Mouse (Mus musculus): Measurements from ENCODE around the gene Notch2. TPM values are rescaled to one million over a fixed set of nuclear protein-coding genes. Genes with fewer than 3 reads are reported as not detected.

Gene Notch2
- polyA plus RNA-seq, 1 experiment = 0.05 TPM

DNA sequence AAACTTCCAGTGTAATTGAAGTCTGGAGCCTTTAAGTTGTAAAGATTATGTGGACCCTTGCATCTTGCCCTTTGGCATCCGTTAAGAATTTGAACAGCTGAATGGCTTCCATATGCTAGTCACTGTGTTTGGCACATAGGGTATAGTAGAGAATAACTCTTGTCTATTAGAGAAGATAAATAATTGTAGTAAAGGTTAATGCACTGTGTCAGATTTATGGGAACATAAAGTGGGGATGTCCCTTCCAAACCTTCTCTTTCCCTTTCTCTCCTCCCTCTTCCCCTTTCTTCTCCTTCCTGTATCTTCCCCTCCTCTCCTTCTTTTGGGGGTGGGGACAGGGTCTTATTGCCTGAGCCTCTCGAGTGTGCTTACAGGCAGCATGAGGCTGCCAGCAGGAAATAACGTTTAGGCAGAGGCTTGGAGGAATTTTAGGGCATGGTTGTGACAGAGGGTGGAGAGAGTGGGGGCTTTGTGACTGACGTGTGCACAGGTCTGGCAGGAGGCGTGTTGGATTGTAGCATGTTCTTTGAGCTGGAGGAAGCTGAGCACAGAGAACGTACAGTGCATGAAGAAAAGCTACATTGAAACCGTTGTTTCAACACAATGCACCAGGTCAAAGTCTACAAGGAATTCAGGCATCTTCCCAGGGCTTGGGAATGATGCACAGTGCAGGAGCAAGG, 47.8 kb downstream of the Notch2 start:
- Histone ChIP-seq H3K36me3 (ENCODE audit: control insufficient read depth) (peaks cover 2% of the 10 kb centered on the region), H3K27me3 (ENCODE audit: control insufficient read depth) (no peaks in the 10 kb centered on the region), H3K4me3 (replicated peaks) (no peak overlapping the region), H3K9me3 (ENCODE audit: control insufficient read depth, low read length) (no peaks in the 10 kb centered on the region), H3K4me1 (ENCODE audit: control insufficient read depth) (peaks cover 53% of the 10 kb centered on the region)
- TF ChIP-seq TAL1 (IDR thresholded peaks at IDR 0.05; ENCODE audit: low read length) (no peak), GATA1 (IDR thresholded peaks at IDR 0.05; ENCODE audit: low read length) (no peak)

DNA sequence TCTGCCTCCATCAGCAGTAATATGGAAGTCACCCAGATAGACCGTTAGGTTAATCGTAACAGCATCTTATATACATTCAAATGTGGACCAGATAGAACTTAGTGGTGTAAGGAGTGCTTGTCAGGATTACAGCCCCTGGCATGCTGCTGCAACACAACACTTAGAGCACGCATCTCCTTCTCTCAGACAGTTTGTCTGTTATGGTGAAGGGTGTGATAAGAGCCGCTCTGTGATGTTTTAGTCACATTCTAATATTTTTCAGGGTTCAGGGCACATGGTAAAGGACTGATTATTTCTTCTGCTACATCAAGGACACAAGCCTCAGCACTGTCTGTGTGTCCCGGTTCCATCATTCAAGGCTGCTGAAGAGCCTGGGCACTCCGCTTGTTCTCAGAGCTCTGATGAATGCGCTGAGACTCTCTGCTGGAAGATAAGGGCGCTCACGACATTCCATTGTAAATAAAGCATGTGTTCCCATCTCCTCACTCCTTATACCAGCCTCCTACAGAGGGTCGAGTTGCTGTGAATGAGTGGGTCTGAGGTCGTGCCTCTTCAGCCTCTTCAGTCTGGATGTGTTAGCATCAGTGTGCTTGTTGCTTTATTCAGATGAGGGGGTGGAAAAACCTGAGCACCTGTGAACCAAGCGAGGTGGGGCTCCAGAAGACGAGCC, 48.5 kb downstream of the Notch2 start:
- no peaks in the 10 kb centered on the region for H3K27me3 ChIP-seq (ENCODE audit: control insufficient read depth)
- no peak; the same call in 2 of the 3 replicates for TF ChIP-seq TAL1 (IDR thresholded peaks at IDR 0.05; ENCODE audit: low read length)
- TF ChIP-seq GATA1 (IDR thresholded peaks at IDR 0.05; ENCODE audit: low read length) = no peak
- peaks cover 54% of the 10 kb centered on the region for H3K4me1 ChIP-seq (ENCODE audit: control insufficient read depth)
- H3K9me3 ChIP-seq (ENCODE audit: control insufficient read depth, low read length) = no peaks in the 10 kb centered on the region
- H3K4me3 ChIP-seq (replicated peaks) = peak overlapping the region; percentile 26
- H3K36me3 ChIP-seq (ENCODE audit: control insufficient read depth) = peaks cover 7% of the 10 kb centered on the region

DNA sequence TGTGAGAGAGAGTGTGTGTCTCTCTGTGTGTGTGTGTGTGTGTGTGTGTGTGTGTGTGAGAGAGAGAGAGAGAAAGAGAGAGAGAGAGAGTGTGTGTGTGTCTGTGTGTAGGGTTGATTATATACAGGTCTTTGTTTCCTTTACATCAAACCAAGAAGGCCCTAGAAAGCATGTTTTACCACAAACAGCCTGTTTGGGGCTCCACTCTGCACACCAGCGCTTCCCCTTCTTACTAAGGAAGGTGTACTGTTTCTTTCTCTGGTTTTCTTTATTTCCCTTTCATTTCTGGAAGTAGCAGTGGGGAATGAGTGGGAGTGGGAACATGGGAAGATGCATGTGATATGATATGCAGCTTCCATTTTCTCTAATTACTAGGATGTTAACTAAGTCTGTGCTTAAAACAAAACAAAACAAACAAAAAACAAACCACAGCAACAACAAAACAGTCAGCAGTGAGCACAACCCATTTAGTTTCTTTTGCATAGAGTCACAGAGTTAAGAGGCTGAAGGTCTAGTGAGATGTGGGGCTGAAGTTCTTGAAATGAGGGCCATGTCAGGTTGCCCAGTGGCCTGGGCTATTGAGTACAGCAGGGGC, 49.4 kb downstream of the Notch2 start:
- Histone ChIP-seq H3K36me3 (ENCODE audit: control insufficient read depth) (peaks cover 7% of the 10 kb centered on the region), H3K4me3 (replicated peaks) (no peak overlapping the region), H3K4me1 (ENCODE audit: control insufficient read depth) (peaks cover 54% of the 10 kb centered on the region), H3K9me3 (ENCODE audit: control insufficient read depth, low read length) (no peaks in the 10 kb centered on the region), H3K27me3 (ENCODE audit: control insufficient read depth) (no peaks in the 10 kb centered on the region)
- no peak for TF ChIP-seq GATA1 (IDR thresholded peaks at IDR 0.05; ENCODE audit: low read length)
- no peak for TF ChIP-seq TAL1 (IDR thresholded peaks at IDR 0.05; ENCODE audit: low read length)

DNA sequence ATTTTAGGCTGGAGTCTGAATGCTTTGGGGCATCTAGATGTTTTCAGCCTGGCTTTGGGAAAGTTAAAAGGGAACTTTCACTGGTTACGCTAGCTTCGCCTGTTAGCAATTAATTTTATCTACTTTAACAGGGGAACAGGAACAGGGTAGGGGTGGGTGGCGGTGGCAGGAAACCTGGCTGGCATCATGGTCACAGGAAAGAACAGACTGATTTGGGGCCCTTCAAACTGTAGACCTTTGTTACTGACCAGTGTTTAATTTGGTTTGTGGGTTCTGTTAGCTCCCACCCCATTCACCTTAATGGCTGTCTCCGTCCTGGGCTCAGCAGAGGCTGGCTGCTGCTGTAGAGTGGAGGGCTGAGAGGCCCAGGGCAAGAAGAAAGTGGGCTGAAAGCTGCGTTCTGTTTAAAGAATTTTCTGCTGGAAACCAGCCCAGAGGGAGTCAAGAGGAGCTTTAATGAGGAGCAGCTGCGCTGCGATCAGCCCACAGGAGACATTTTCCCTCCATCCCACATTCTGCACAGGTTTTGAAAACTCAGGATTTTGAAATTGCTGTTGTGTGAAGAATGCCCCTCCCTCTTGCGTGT, 50.0 kb downstream of the Notch2 start:
- Histone ChIP-seq H3K27me3 (ENCODE audit: control insufficient read depth) (no peaks in the 10 kb centered on the region), H3K4me1 (ENCODE audit: control insufficient read depth) (peaks cover 54% of the 10 kb centered on the region), H3K4me3 (replicated peaks) (no peak overlapping the region), H3K36me3 (ENCODE audit: control insufficient read depth) (peaks cover 7% of the 10 kb centered on the region), H3K9me3 (ENCODE audit: control insufficient read depth, low read length) (no peaks in the 10 kb centered on the region)
- TF ChIP-seq GATA1 (IDR thresholded peaks at IDR 0.05; ENCODE audit: low read length) (no peak), TAL1 (IDR thresholded peaks at IDR 0.05; ENCODE audit: low read length) (no peak)

DNA sequence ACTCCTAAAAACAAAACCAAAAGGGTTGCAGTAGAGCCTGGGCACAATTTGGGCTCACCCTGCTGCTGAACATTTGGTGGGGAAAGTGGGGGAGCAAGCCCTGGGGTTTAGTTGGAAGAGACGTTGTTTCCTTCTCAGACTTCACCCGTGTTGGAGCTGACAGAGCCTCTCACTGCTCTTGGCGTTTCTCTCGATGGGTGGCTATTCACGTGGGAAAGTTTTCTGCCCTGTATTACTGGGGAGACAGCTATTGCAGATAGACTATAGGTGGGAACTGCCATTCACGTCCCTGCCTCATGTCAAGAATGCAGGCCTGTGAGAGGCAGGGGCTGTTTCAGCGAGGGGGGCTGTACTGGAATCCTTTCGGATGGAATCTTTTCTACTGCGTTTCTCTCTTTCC, 50.5 kb downstream of the Notch2 start:
- Histone ChIP-seq H3K4me1 (ENCODE audit: control insufficient read depth) (peaks cover 54% of the 10 kb centered on the region), H3K27me3 (ENCODE audit: control insufficient read depth) (no peaks in the 10 kb centered on the region), H3K36me3 (ENCODE audit: control insufficient read depth) (peaks cover 7% of the 10 kb centered on the region), H3K9me3 (ENCODE audit: control insufficient read depth, low read length) (no peaks in the 10 kb centered on the region), H3K4me3 (replicated peaks) (no peak overlapping the region)
- TF ChIP-seq GATA1 (IDR thresholded peaks at IDR 0.05; ENCODE audit: low read length) (no peak), TAL1 (IDR thresholded peaks at IDR 0.05; ENCODE audit: low read length) (no peak)

DNA sequence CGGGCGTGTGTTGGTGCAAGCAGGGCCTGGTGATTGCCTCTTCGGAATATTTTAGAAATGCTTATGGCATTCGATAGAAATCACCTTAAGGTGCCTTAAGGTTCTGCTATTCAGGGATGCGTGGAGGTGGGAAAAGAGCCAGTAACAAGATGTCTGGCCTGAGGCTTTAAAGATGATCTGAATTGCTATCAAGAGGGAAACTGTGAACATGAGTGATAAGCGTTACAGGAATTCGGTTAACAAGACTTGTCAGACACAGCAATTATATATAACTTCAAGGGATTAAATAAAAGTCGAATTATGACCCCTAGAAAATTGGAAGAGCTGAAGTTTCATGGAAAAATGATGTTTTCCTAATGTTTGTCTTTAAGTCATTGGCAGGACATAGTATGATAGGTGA, 51.7 kb downstream of the Notch2 start:
- peaks cover 10% of the 10 kb centered on the region for H3K36me3 ChIP-seq (ENCODE audit: control insufficient read depth)
- no peak overlapping the region for H3K4me3 ChIP-seq (replicated peaks)
- peaks cover 50% of the 10 kb centered on the region for H3K4me1 ChIP-seq (ENCODE audit: control insufficient read depth)
- no peaks in the 10 kb centered on the region for H3K27me3 ChIP-seq (ENCODE audit: control insufficient read depth)
- no peaks in the 10 kb centered on the region for H3K9me3 ChIP-seq (ENCODE audit: control insufficient read depth, low read length)
- no peak for TF ChIP-seq TAL1 (IDR thresholded peaks at IDR 0.05; ENCODE audit: low read length)

DNA sequence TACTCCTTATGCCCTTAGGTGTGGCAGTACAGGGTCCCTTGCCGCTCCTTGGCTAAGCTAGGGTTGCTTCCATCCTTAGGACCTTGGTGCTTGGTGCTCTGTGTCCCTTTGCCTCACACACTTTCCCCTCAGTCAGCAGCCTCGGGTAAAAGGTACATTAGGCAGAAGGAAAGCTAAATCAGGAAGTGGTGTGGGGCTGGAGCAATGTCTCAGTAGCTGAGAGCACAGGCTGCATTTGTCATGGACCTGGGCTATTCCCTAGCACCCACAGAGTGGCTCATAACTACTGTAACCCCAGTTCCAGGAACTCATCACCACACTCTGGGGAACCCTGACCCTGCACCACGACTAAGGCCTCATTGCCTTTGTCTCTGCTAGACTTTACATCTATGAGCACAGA, 53.1 kb downstream of the Notch2 start:
- peaks cover 16% of the 10 kb centered on the region for H3K36me3 ChIP-seq (ENCODE audit: control insufficient read depth)
- no peak overlapping the region for H3K4me3 ChIP-seq (replicated peaks)
- peaks cover 41% of the 10 kb centered on the region for H3K4me1 ChIP-seq (ENCODE audit: control insufficient read depth)
- no peaks in the 10 kb centered on the region for H3K9me3 ChIP-seq (ENCODE audit: control insufficient read depth, low read length)
- no peaks in the 10 kb centered on the region for H3K27me3 ChIP-seq (ENCODE audit: control insufficient read depth)
- TF ChIP-seq TAL1 (IDR thresholded peaks at IDR 0.05; ENCODE audit: low read length) = no peak
- TF ChIP-seq GATA1 (IDR thresholded peaks at IDR 0.05; ENCODE audit: low read length) = no peak

DNA sequence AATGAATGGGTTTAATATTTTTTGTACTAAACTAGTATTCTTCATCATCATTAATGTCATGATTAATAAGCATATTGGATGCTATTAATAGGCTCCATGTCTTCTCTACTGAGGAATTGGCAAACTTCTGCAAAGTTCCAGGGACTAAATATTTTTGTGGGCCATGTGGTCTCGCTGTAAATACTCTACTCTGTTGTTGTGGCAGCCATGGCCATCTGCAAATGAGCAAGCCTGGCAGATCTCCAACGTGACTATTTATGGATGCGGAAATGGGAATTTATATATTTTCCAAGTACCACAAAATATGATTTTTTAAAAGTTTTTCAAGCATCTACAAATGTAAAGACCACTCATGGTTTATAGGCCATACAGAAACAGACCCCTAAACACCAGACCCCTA, 54.1 kb downstream of the Notch2 start:
- H3K9me3 ChIP-seq (ENCODE audit: control insufficient read depth, low read length) = no peaks in the 10 kb centered on the region
- no peaks in the 10 kb centered on the region for H3K27me3 ChIP-seq (ENCODE audit: control insufficient read depth)
- no peak for TF ChIP-seq GATA1 (IDR thresholded peaks at IDR 0.05; ENCODE audit: low read length)
- no peak for TF ChIP-seq TAL1 (IDR thresholded peaks at IDR 0.05; ENCODE audit: low read length)
- H3K36me3 ChIP-seq (ENCODE audit: control insufficient read depth) = peaks cover 22% of the 10 kb centered on the region
- H3K4me3 ChIP-seq (replicated peaks) = no peak overlapping the region
- H3K4me1 ChIP-seq (ENCODE audit: control insufficient read depth) = peaks cover 31% of the 10 kb centered on the region

DNA sequence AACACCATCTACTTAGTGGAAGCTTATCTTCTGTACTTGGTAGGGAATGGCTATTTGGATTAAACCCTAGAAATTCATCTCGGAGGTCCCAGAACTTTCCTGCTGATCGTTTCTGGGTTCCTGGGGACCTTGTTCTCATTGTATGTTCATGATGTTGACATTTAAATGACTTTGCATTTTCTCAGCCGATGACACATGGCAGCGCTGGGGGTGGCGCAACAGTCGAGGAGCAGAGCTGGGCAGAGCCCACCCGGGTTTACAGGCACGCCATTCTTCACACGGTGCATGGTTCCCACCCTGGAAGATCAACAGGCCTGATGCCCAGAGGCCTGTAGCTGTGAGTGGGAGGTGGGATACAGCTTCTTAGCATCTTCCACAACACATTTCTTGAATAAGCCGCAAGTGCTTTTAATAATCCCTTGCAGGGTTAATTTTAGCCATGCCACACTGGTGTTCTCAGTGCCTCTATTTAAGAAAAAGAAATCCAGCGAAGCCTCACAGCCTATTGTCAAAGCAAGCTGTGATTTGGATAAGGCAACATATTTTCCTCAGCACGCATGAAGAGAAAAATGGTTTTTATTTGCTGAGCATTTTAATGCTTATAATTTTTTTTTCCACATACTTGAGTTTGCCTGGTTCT, 54.6 kb downstream of the Notch2 start:
- TF ChIP-seq GATA1 (IDR thresholded peaks at IDR 0.05; ENCODE audit: low read length) = no peak
- no peak for TF ChIP-seq TAL1 (IDR thresholded peaks at IDR 0.05; ENCODE audit: low read length)
- Histone ChIP-seq H3K4me3 (replicated peaks) (no peak overlapping the region), H3K27me3 (ENCODE audit: control insufficient read depth) (no peaks in the 10 kb centered on the region), H3K9me3 (ENCODE audit: control insufficient read depth, low read length) (no peaks in the 10 kb centered on the region), H3K36me3 (ENCODE audit: control insufficient read depth) (peaks cover 27% of the 10 kb centered on the region), H3K4me1 (ENCODE audit: control insufficient read depth) (peaks cover 26% of the 10 kb centered on the region)

All from erythroblast, embryonic 14.5 days (primary cell).